Mouse (Mus musculus) G1E (cell line): ENCODE data around the gene Gm17304. TPM values are rescaled to one million over a fixed set of nuclear protein-coding genes. Genes with fewer than 3 reads are reported as not detected.

Experiments used
- ATAC-seq: 2 replicates; pipeline ENCODE4 v1.8.0; 2016; ENCODE audit warnings: mild to moderate bottlenecking; ENCODE audit not compliant: insufficient number of reproducible peaks, poor library complexity, low FRiP score, severe bottlenecking; ENCODE audit errors: extremely low read depth
- DNase-seq: peaks from one replicate; pipeline ENCODE4 v3.0.0; 2012; ENCODE audit warnings: low spot score
- H3K27me3 ChIP-seq: 2 replicates; pipeline ENCODE4 v1.6.1; 2012; ENCODE audit warnings: mild to moderate bottlenecking, low read length, inconsistent platforms; ENCODE audit not compliant: insufficient read depth
- H3K36me3 ChIP-seq: replicated peaks from 2 replicates; pipeline ENCODE3; 2012; ENCODE audit warnings: mild to moderate bottlenecking, inconsistent platforms
- H3K4me1 ChIP-seq: 2 replicates; pipeline ENCODE4 v1.6.1; 2012; ENCODE audit warnings: low read depth, low read length, inconsistent platforms, mixed read lengths; ENCODE audit not compliant: insufficient read depth
- H3K4me3 ChIP-seq: 2 replicates; pipeline ENCODE4 v1.5.1; 2012; ENCODE audit warnings: low read depth, mild to moderate bottlenecking, inconsistent platforms, low read length, moderate library complexity, mixed read lengths
- H3K9me3 ChIP-seq: replicated peaks from 2 replicates; pipeline ENCODE4 v1.6.1; 2012; ENCODE audit warnings: inconsistent platforms
- CTCF ChIP-seq: IDR thresholded peaks from 2 replicates; pipeline ENCODE4 v1.5.1; 2012; ENCODE audit warnings: low read depth, low read length, inconsistent platforms, mixed read lengths
- GATA1 ChIP-seq: IDR thresholded peaks from 2 replicates; pipeline ENCODE4 v1.6.1; 2012; ENCODE audit warnings: borderline replicate concordance, low read length, inconsistent platforms, mixed read lengths
- GATA2 ChIP-seq: IDR thresholded peaks from 2 replicates; pipeline ENCODE4 v1.6.1; 2012; ENCODE audit warnings: low read depth, low read length, inconsistent platforms, borderline replicate concordance
- POLR2AphosphoS5 ChIP-seq: IDR thresholded peaks from 2 replicates; pipeline ENCODE4 v1.6.1; 2012; ENCODE audit warnings: low read depth, low read length, inconsistent platforms; ENCODE audit not compliant: insufficient replicate concordance
- TAL1 ChIP-seq: conservative IDR thresholded peaks from 2 replicates; pipeline ENCODE4 v1.6.1; 2012; ENCODE audit warnings: low read depth, low read length, inconsistent platforms, mixed read lengths
- polyA plus RNA-seq: library from polyadenylated mRNA; stranded (reverse); fragments of >175 nt; gene quantifications from 2 replicates; pipeline ENCODE4 v1.2.3, GENCODE M21; 2012
- total RNA-seq, 2 experiments: library from RNA; stranded (forward) in 1 of 2; stranded (reverse) in 1 of 2; fragments of 200-1000 nt in 1 of 2; fragments of >200 nt in 1 of 2; fragmentation: Nextera tagmentation in 1 of 2; gene quantifications; 2 replicates each; pipeline ENCODE4 v1.2.3; 2014 to 2017

Gm17304 gene
- total and polyA plus RNA-seq, 3 experiments, result not detected

- ATAC-seq (no peak), DNase-seq (no peak)
- no peak for TF ChIP-seq POLR2AphosphoS5
- Histone ChIP-seq H3K9me3 (no peaks in the 10 kb centered on the region), H3K4me3 (no peak overlapping the region), H3K27me3 (no peaks in the 10 kb centered on the region), H3K4me1 (peaks cover 4% of the 10 kb centered on the region; the same call in 1 of the 2 replicates), H3K36me3 (peaks cover 59% of the 10 kb centered on the region)
Observed at GRCm38 (mm10) chr5:106639627-106640026, 30.7 kb downstream of the Gm17304 start.

GRCm38 (mm10) chr5:106640235-106640809 lies 31.4 kb downstream of the Gm17304 start:
- ATAC-seq (no peak), DNase-seq (no peak)
- Histone ChIP-seq H3K27me3 (no peaks in the 10 kb centered on the region), H3K9me3 (no peaks in the 10 kb centered on the region), H3K4me1 (peaks cover 4% of the 10 kb centered on the region; the same call in 1 of the 2 replicates), H3K4me3 (no peak overlapping the region), H3K36me3 (peaks cover 54% of the 10 kb centered on the region)
- TF ChIP-seq GATA2 (no peak), CTCF (no peak), POLR2AphosphoS5 (no peak)

DNA sequence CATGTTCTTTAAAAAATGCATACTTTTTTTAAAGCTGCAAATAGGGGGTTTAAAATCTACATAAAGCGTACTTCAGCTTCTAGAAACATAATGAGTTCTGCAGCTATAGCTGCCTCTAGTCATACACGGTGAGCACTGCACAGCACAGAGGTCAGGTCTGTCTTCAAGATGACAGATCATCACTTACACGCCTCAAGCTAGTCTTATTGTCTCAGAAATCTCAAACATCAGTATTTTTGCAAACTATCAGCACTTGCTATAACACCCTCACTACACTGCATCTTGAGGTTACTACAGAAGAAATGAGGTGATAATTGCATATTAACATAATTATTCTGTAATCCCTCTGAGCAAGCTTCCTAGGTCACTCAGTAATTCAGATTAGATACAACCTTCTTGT lies 33.0 kb downstream of the Gm17304 start:
- Histone ChIP-seq H3K9me3 (no peaks in the 10 kb centered on the region), H3K27me3 (no peaks in the 10 kb centered on the region), H3K36me3 (peaks cover 46% of the 10 kb centered on the region), H3K4me3 (no peak overlapping the region), H3K4me1 (peaks cover 4% of the 10 kb centered on the region; the same call in 1 of the 2 replicates)
- DNase-seq (no peak), ATAC-seq (no peak)
- TF ChIP-seq TAL1, result no peak
- TF ChIP-seq GATA2, result no peak
- no peak for TF ChIP-seq CTCF
- no peak for TF ChIP-seq GATA1
- no peak for TF ChIP-seq POLR2AphosphoS5

- no peaks in the 10 kb centered on the region for H3K27me3 ChIP-seq
- no peak overlapping the region for H3K4me3 ChIP-seq
- DNase-seq, result no peak
- H3K36me3 ChIP-seq, result peaks cover 42% of the 10 kb centered on the region
- H3K9me3 ChIP-seq, result no peaks in the 10 kb centered on the region
- H3K4me1 ChIP-seq, result peaks cover 4% of the 10 kb centered on the region; the same call in 1 of the 2 replicates
- TF ChIP-seq GATA1 (no peak), GATA2 (no peak), POLR2AphosphoS5 (no peak), CTCF (no peak), TAL1 (no peak)
- no peak for ATAC-seq
Observed at GRCm38 (mm10) chr5:106643434-106643833, 34.5 kb downstream of the Gm17304 start.

GRCm38 (mm10) chr5:106649441-106649840 lies 40.5 kb downstream of the Gm17304 start:
- no peak for DNase-seq
- Histone ChIP-seq H3K36me3 (peaks cover 52% of the 10 kb centered on the region), H3K9me3 (no peaks in the 10 kb centered on the region)

GRCm38 (mm10) chr5:106649995-106650394 lies 41.1 kb downstream of the Gm17304 start:
- H3K4me1 ChIP-seq, result peaks cover 7% of the 10 kb centered on the region; the same call in 1 of the 2 replicates
- peaks cover 54% of the 10 kb centered on the region for H3K36me3 ChIP-seq
- TF ChIP-seq CTCF (no peak), GATA1 (no peak), GATA2 (no peak), TAL1 (no peak), POLR2AphosphoS5 (no peak)
- no peaks in the 10 kb centered on the region for H3K27me3 ChIP-seq
- no peak overlapping the region for H3K4me3 ChIP-seq
- DNase-seq (no peak), ATAC-seq (no peak)
- no peaks in the 10 kb centered on the region for H3K9me3 ChIP-seq

More at GRCm38 (mm10) chr5:106649441-106649840, 40.5 kb downstream of the Gm17304 start:
- Histone ChIP-seq H3K27me3 (no peaks in the 10 kb centered on the region), H3K4me3 (no peak overlapping the region), H3K4me1 (peaks cover 7% of the 10 kb centered on the region; the same call in 1 of the 2 replicates)
- TF ChIP-seq TAL1, result no peak
- no peak for TF ChIP-seq GATA1
- TF ChIP-seq CTCF, result no peak
- TF ChIP-seq GATA2, result no peak
- TF ChIP-seq POLR2AphosphoS5, result no peak
- ATAC-seq, result no peak
